Comparison of ENCODE assay signal across 18 mouse cellular contexts in the genomic region with DNA sequence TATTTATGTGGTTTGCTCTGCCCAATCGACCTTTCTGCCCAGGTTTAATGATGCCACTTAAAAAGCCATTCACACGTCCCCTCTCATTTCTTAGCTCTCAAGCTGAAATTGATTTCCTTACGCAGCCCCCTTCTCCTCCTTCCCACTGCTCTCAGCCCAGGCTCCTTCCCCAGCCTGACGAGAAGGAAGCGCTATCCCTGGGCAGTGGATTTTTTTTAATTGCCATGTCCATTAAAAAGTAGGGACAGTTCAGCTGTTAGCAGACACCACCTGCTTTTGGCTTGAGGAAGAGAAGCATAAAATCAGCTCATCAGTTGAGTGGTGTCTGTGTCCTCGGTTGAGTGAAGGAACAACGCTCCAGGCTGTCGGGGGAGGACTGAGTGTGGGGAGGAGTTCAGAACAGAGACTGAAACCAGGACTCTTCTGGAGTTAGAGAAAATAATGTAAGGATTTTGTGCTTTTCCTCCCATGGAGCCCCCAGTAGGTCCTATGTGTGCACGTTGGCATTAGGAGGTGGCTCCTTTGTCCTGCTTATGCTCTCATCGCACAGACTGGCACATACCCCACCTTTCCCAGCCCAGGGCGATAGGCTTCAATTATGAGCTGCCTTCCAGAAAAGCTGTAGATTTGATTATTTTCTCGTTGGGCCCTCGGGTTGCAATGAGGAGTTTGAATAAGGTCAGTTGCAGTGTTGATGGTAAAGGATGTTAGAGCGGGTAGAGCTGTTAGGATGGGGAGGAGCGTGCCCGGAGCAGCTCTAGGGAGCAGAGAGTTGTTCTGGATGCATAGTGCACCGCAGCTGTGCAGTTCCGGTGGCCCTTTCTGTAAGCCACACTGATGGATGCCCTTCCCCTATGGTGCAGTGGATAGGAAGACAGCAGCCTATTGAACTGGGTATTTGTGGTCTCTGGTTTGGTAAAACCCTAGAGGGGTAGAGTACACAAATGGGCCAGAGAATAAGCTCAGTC. TPM values are rescaled to one million over a fixed set of nuclear protein-coding genes. Genes with fewer than 3 reads are reported as not detected.
DNase-seq lines count a peak whose midpoint lies in the region; ATAC-seq and TF ChIP-seq lines count a peak whose summit lies in the region.
"Had no signal": no experiment of that assay in that cellular context is flagged by ENCODE, and none has a peak within 500 bp of the region (broad histone marks: within the 10 kb centered on the region; RNA-seq: fewer than 3 reads in every experiment).

No protein-coding gene starts in this region.

- no peaks in the 10 kb centered on the region for H3K9me3 ChIP-seq in hindbrain, postnatal 0 days (ENCODE audit: low read length)
- no peaks in the 10 kb centered on the region for H3K9me3 ChIP-seq in intestine, embryonic 16.5 days (ENCODE audit: control insufficient read depth, low read length)
- H3K9me3 ChIP-seq: heart, embryonic 15.5 days had no signal

- H3K9ac ChIP-seq in hindbrain, postnatal 0 days (replicated peaks; ENCODE audit: low read length) = no peak overlapping the region
- H3K9ac ChIP-seq in intestine, embryonic 16.5 days (ENCODE audit: low read depth, low read length) = no peak overlapping the region
- H3K9ac ChIP-seq: heart, embryonic 15.5 days; liver, embryonic 14.5 days had no signal

- ATAC-seq in frontal cortex, adult (ENCODE audit: low TSS enrichment) = peak; percentile 42; the same call in 1 of the 2 replicates
- peak; percentile 61 for ATAC-seq in hindbrain, postnatal 0 days
- no peak for ATAC-seq in intestine, embryonic 16.5 days
- ATAC-seq: inflammation-experienced regulatory T-cells, adult 6 months had no signal

- peak overlapping the region; percentile 70 for H3K27ac ChIP-seq in hindbrain, postnatal 0 days
- H3K27ac ChIP-seq in intestine, embryonic 16.5 days (ENCODE audit: low read length) = no peak overlapping the region
- H3K27ac ChIP-seq: heart, embryonic 15.5 days; liver, embryonic 14.5 days had no signal

- H3K4me2 ChIP-seq in hindbrain, postnatal 0 days (ENCODE audit: low read depth, low read length) = no peak overlapping the region
- H3K4me2 ChIP-seq in intestine, embryonic 16.5 days (ENCODE audit: low read depth, low read length) = no peak overlapping the region
- H3K4me2 ChIP-seq: heart, embryonic 15.5 days had no signal

- DNase-seq in frontal cortex, postnatal 10 days (ENCODE audit: low spot score in 2 of 2) = no peak
- DNase-seq in brain, adult 2 months (ENCODE audit: low read depth, low spot score) = peak; percentile 67
- peak; percentile 31 for DNase-seq in fat pad, adult 2 months (ENCODE audit: extremely low read depth, low read depth, low spot score)
- DNase-seq in hindbrain, postnatal 0 days (ENCODE audit: low spot score) = peak; percentile 34
- DNase-seq in lung, postnatal 4 days = no peak
- DNase-seq in T-cell, adult 2 months (ENCODE audit: low spot score) = no peak
- DNase-seq: kidney, postnatal 25 days; layer of hippocampus, postnatal 36 days; lung, postnatal 14 days; thymus, adult 2 months had no signal

- no peak for TF ChIP-seq CTCF in hindbrain, postnatal 0 days (IDR thresholded peaks at IDR 0.05; ENCODE audit: low read depth)

- 50% methylated on average over 18 of the region's 18 CpGs for WGBS in hindbrain, postnatal 0 days
- WGBS in intestine, embryonic 16.5 days = 85% methylated on average over 18 of the region's 18 CpGs

- peaks cover 26% of the 10 kb centered on the region for H3K36me3 ChIP-seq in hindbrain, postnatal 0 days (ENCODE audit: insufficient read depth, low read length)
- H3K36me3 ChIP-seq in intestine, embryonic 16.5 days (ENCODE audit: control insufficient read depth, insufficient read depth, low read length) = peaks cover 14% of the 10 kb centered on the region

- H3K27me3 ChIP-seq in hindbrain, postnatal 0 days (ENCODE audit: insufficient read depth, low read length) = no peaks in the 10 kb centered on the region
- no peaks in the 10 kb centered on the region for H3K27me3 ChIP-seq in intestine, embryonic 16.5 days (replicated peaks; ENCODE audit: control insufficient read depth, insufficient read depth, low read length)
- H3K27me3 ChIP-seq: heart, embryonic 15.5 days had no signal

- H3K4me1 ChIP-seq in hindbrain, postnatal 0 days (ENCODE audit: insufficient read depth, low read length) = 0 out of 2 replicates have a peak, but pooled peaks cover 3% of the 10 kb centered on the region
- no peaks in the 10 kb centered on the region for H3K4me1 ChIP-seq in intestine, embryonic 16.5 days (ENCODE audit: control insufficient read depth, insufficient read depth, low read length)
- H3K4me1 ChIP-seq: heart, embryonic 15.5 days had no signal

- no peak overlapping the region for H3K4me3 ChIP-seq in hindbrain, postnatal 0 days (ENCODE audit: low read length)
- no peak overlapping the region for H3K4me3 ChIP-seq in intestine, embryonic 16.5 days (ENCODE audit: low read length)
- H3K4me3 ChIP-seq: heart, embryonic 15.5 days had no signal

RNA-seq across cellular contexts. Expression of gene Stac3, which starts 11.0 kb away (rescaled TPM):
- 0.68 and 3.7 TPM in 2 replicates for total RNA-seq in hindbrain, postnatal 0 days (2014; rRNA removed)
- 1.4 and 1.7 TPM in 2 replicates for polyA plus RNA-seq in hindbrain, postnatal 0 days (2015; fragmentation: Nextera tagmentation; extraction: Ambion mirVana)
- polyA plus RNA-seq in intestine, embryonic 16.5 days (2015; fragmentation: Nextera tagmentation; extraction: Ambion mirVana) = 0.32 and 0.67 TPM in 2 replicates
- total RNA-seq: MEL had no signal

RNA-seq across cellular contexts. Expression of gene Ndufa4l2, which starts 24.3 kb away (rescaled TPM):
- 11.0 and 21.9 TPM in 2 replicates for total RNA-seq in hindbrain, postnatal 0 days (2014; rRNA removed)
- polyA plus RNA-seq in hindbrain, postnatal 0 days (2015; fragmentation: Nextera tagmentation; extraction: Ambion mirVana) = 16.7 and 17.4 TPM in 2 replicates
- polyA plus RNA-seq in intestine, embryonic 16.5 days (2015; fragmentation: Nextera tagmentation; extraction: Ambion mirVana) = 64.5 and 64.6 TPM in 2 replicates
- total RNA-seq: monocyte, adult 5-6 weeks had no signal
- polyA plus RNA-seq: inflammation-experienced regulatory T-cells, adult 6 months had no signal

RNA-seq across cellular contexts. Expression of gene Shmt2, which starts 31.8 kb away (rescaled TPM):
- 66.1 and 91.1 TPM in 2 replicates for total RNA-seq in hindbrain, postnatal 0 days (2014; rRNA removed)
- 49.7 and 49.9 TPM in 2 replicates for polyA plus RNA-seq in hindbrain, postnatal 0 days (2015; fragmentation: Nextera tagmentation; extraction: Ambion mirVana)
- 146 and 170 TPM in 2 replicates for polyA plus RNA-seq in intestine, embryonic 16.5 days (2015; fragmentation: Nextera tagmentation; extraction: Ambion mirVana)

RNA-seq across cellular contexts. Expression of gene Nxph4, which starts 43.9 kb away (rescaled TPM):
- 26.0 and 33.5 TPM in 2 replicates for total RNA-seq in hindbrain, postnatal 0 days (2014; rRNA removed)
- polyA plus RNA-seq in hindbrain, postnatal 0 days (2015; fragmentation: Nextera tagmentation; extraction: Ambion mirVana) = 134 and 146 TPM in 2 replicates
- polyA plus RNA-seq in intestine, embryonic 16.5 days (2015; fragmentation: Nextera tagmentation; extraction: Ambion mirVana) = 4.3 and 4.4 TPM in 2 replicates
- total RNA-seq: granulocyte monocyte progenitor cell, adult 5-6 weeks; MEL; monocyte, adult 5-6 weeks had no signal
- polyA plus RNA-seq: inflammation-experienced regulatory T-cells, adult 6 months had no signal

Comparison
In these comparisons a context has a peak if more than half of its experiments do, and no peak if none do; other contexts are left out.
1. DNase-seq: peak in brain, adult 2 months (single experiment), fat pad, adult 2 months (single experiment) and hindbrain, postnatal 0 days (single experiment); none in frontal cortex, postnatal 10 days (0 of 2), lung, postnatal 4 days (0 of 2) and T-cell, adult 2 months (single experiment).